Mouse (Mus musculus) testis, postnatal 14 days (tissue): Measurements from ENCODE around the gene Lrrn4cl.
"Not testable (repeated sequence)": the region's sequence is repeated elsewhere in the genome, so short reads cannot be mapped to it uniquely, and the experiment has no call there.

Experiments used
- DNase-seq: peaks from one replicate; pipeline ENCODE4 v3.0.0; 2021; ENCODE audit warnings: low spot score

The Lrrn4cl gene

GRCm38 (mm10) chr19:8838041-8838730 is 12.4 kb upstream of the Lrrn4cl start:
- DNase-seq: peak; percentile 54

- DNase-seq: no peak
Observed at GRCm38 (mm10) chr19:8839103-8839907, 11.3 kb upstream of the Lrrn4cl start, which contains the start of gene Gng3. TSS of gene Gng3 (minus strand) at chr19:8839194.

- DNase-seq: peak; percentile 64
Observed at GRCm38 (mm10) chr19:8839908-8840791, 10.4 kb upstream of the Lrrn4cl start.

- DNase-seq: no peak
Observed at GRCm38 (mm10) chr19:8841012-8841411, 9.6 kb upstream of the Lrrn4cl start.

- DNase-seq: no peak
Observed at GRCm38 (mm10) chr19:8842961-8843360, 7.6 kb upstream of the Lrrn4cl start.

- peak; percentile 47 for DNase-seq
Observed at GRCm38 (mm10) chr19:8844371-8845129, 6.0 kb upstream of the Lrrn4cl start.

GRCm38 (mm10) chr19:8848356-8848755 is 2.2 kb upstream of the Lrrn4cl start:
- DNase-seq: no peak

- DNase-seq: no peak
Observed at GRCm38 (mm10) chr19:8851639-8852038, 1.1 kb downstream of the Lrrn4cl start.

- DNase-seq: no peak
Observed at GRCm38 (mm10) chr19:8852236-8852928, 1.8 kb downstream of the Lrrn4cl start.

- no peak for DNase-seq
Observed at GRCm38 (mm10) chr19:8853117-8853516, 2.5 kb downstream of the Lrrn4cl start.

GRCm38 (mm10) chr19:8857689-8858088 is 7.1 kb downstream of the Lrrn4cl start:
- DNase-seq: no peak

GRCm38 (mm10) chr19:8859018-8859417 is 8.4 kb downstream of the Lrrn4cl start:
- no peak for DNase-seq

GRCm38 (mm10) chr19:8864265-8864664 is 13.7 kb downstream of the Lrrn4cl start:
- no peak for DNase-seq

- DNase-seq: not testable (repeated sequence)
Observed at GRCm38 (mm10) chr19:8870381-8870780, 19.8 kb downstream of the Lrrn4cl start.

- no peak for DNase-seq
Observed at GRCm38 (mm10) chr19:8870838-8871237, 20.3 kb downstream of the Lrrn4cl start.

- peak; percentile 97 for DNase-seq
Observed at GRCm38 (mm10) chr19:8871267-8872186, 21.0 kb downstream of the Lrrn4cl start, which contains the start of gene Ubxn1. TSS of gene Ubxn1 (plus strand) at chr19:8871496.

- no peak for DNase-seq
Observed at GRCm38 (mm10) chr19:8872266-8872840, 21.8 kb downstream of the Lrrn4cl start.

- no peak for DNase-seq
Observed at GRCm38 (mm10) chr19:8875031-8875430, 24.5 kb downstream of the Lrrn4cl start.

GRCm38 (mm10) chr19:8880311-8881033 is 29.9 kb downstream of the Lrrn4cl start, which contains the start of gene Uqcc3:
TSS of gene Uqcc3 (minus strand) at chr19:8880923.
- peak; percentile 88 for DNase-seq
